Mouse (Mus musculus) gastrocnemius, adult 8-10 months (tissue): ENCODE measurements at regions not wholly inside any gene's neighbourhood (a gene's known extent, or its start where the extent isn't known, plus 50 kb on each side); places are given as distances from the start of the nearest gene placed in this dataset.

Experiments used
- DNase-seq, 2 experiments: peaks; one replicate each; pipeline ENCODE4 v3.0.0; 2022; ENCODE audit warnings: low spot score in 2 of 2

GRCm38 (mm10) chr3:38047445-38047844 lies 323.2 kb upstream of the Gm5148 start:
- DNase-seq: no peak

GRCm38 (mm10) chr3:38046611-38047010 lies 322.3 kb upstream of the Gm5148 start:
- DNase-seq: no peak

GRCm38 (mm10) chr3:38045989-38046388 lies 321.7 kb upstream of the Gm5148 start:
- DNase-seq: no peak

GRCm38 (mm10) chr3:38045523-38045922 lies 321.2 kb upstream of the Gm5148 start:
- no peak for DNase-seq

- no peak for DNase-seq
Measured at GRCm38 (mm10) chr3:38044338-38044737, 320.0 kb upstream of the Gm5148 start.

- DNase-seq: no peak
Measured at GRCm38 (mm10) chr3:38042614-38043013, 318.3 kb upstream of the Gm5148 start.

GRCm38 (mm10) chr3:38036131-38036530 lies 311.8 kb upstream of the Gm5148 start:
- DNase-seq: no peak

GRCm38 (mm10) chr3:38034138-38034537 lies 309.8 kb upstream of the Gm5148 start:
- DNase-seq: no peak

- DNase-seq: no peak
Measured at GRCm38 (mm10) chr3:38014768-38015167, 290.5 kb upstream of the Gm5148 start.

GRCm38 (mm10) chr3:38009168-38009567 lies 284.9 kb upstream of the Gm5148 start:
- no peak for DNase-seq

GRCm38 (mm10) chr3:38008321-38008720 lies 284.0 kb upstream of the Gm5148 start:
- no peak for DNase-seq

GRCm38 (mm10) chr3:38007626-38008025 lies 283.3 kb upstream of the Gm5148 start:
- DNase-seq: no peak

GRCm38 (mm10) chr3:38002275-38002674 lies 278.0 kb upstream of the Gm5148 start:
- no peak for DNase-seq

- DNase-seq: no peak
Measured at GRCm38 (mm10) chr3:37999779-38000178, 275.5 kb upstream of the Gm5148 start.

- no peak for DNase-seq
Measured at GRCm38 (mm10) chr3:37997998-37998397, 273.7 kb upstream of the Gm5148 start.

GRCm38 (mm10) chr3:37989992-37990391 lies 265.7 kb upstream of the Gm5148 start:
- no peak for DNase-seq

GRCm38 (mm10) chr3:37987775-37988505 lies 263.6 kb upstream of the Gm5148 start:
- DNase-seq: no peak

GRCm38 (mm10) chr3:37987007-37987774 lies 262.9 kb upstream of the Gm5148 start:
- no peak for DNase-seq

- no peak for DNase-seq
Measured at GRCm38 (mm10) chr3:37984706-37985105, 260.4 kb upstream of the Gm5148 start.

GRCm38 (mm10) chr3:37981481-37982180 lies 257.3 kb upstream of the Gm5148 start:
- DNase-seq: no peak

- DNase-seq: no peak
Measured at GRCm38 (mm10) chr3:37979871-37980270, 255.6 kb upstream of the Gm5148 start.

- peak; percentile 89 to 91 for DNase-seq
Measured at GRCm38 (mm10) chr3:37978481-37978880, 254.2 kb upstream of the Gm5148 start.
